Mouse (Mus musculus) heart, postnatal 4 days (tissue): ENCODE measurements around the gene Mthfd1. TPM values are rescaled to one million over a fixed set of nuclear protein-coding genes. Genes with fewer than 3 reads are reported as not detected.
"Not testable (repeated sequence)": the region's sequence is repeated elsewhere in the genome, so short reads cannot be mapped to it uniquely, and the experiment has no call there.

Source experiments
- DNase-seq: peaks from one replicate; pipeline ENCODE4 v3.0.0; 2021
- total RNA-seq, 2 experiments: library from RNA; stranded (reverse); gene quantifications; 2 replicates each; pipeline ENCODE4 v1.2.3; 2021

The Mthfd1 gene
- total RNA-seq: 10 to 100 TPM; 35.0 to 37.4 TPM

- peak; percentile 93 for DNase-seq
Measured at GRCm38 (mm10) chr12:76254725-76255498, at the start of gene Mthfd1. Gene Mthfd1 (plus strand): TSS chr12:76255298.

GRCm38 (mm10) chr12:76209429-76209974, 45.6 kb upstream of the Mthfd1 start:
- DNase-seq: no peak

GRCm38 (mm10) chr12:76215121-76215520, 40.0 kb upstream of the Mthfd1 start:
- no peak for DNase-seq

GRCm38 (mm10) chr12:76216716-76217115, 38.4 kb upstream of the Mthfd1 start:
- DNase-seq: no peak

- not testable (repeated sequence) for DNase-seq
Measured at GRCm38 (mm10) chr12:76222104-76222503, 33.0 kb upstream of the Mthfd1 start.

GRCm38 (mm10) chr12:76230644-76231043, 24.5 kb upstream of the Mthfd1 start:
- no peak for DNase-seq

- no peak for DNase-seq
Measured at GRCm38 (mm10) chr12:76235253-76235652, 19.8 kb upstream of the Mthfd1 start.

- no peak for DNase-seq
Measured at GRCm38 (mm10) chr12:76239145-76239838, 15.8 kb upstream of the Mthfd1 start.

GRCm38 (mm10) chr12:76239839-76240571, 15.1 kb upstream of the Mthfd1 start:
- DNase-seq: no peak

- DNase-seq: no peak
Measured at GRCm38 (mm10) chr12:76240670-76241069, 14.4 kb upstream of the Mthfd1 start.

GRCm38 (mm10) chr12:76241084-76241483, 14.0 kb upstream of the Mthfd1 start:
- DNase-seq: no peak

GRCm38 (mm10) chr12:76241833-76242232, 13.3 kb upstream of the Mthfd1 start:
- no peak for DNase-seq

- DNase-seq: no peak
Measured at GRCm38 (mm10) chr12:76244981-76245380, 10.1 kb upstream of the Mthfd1 start.

GRCm38 (mm10) chr12:76246646-76247045, 8.5 kb upstream of the Mthfd1 start, which contains the start of gene Tex21:
Gene Tex21 (minus strand): TSS chr12:76246746.
- no peak for DNase-seq

- DNase-seq: no peak
Measured at GRCm38 (mm10) chr12:76253090-76253489, 2.0 kb upstream of the Mthfd1 start.

- no peak for DNase-seq
Measured at GRCm38 (mm10) chr12:76253591-76253990, 1.5 kb upstream of the Mthfd1 start.

GRCm38 (mm10) chr12:76253991-76254390, 1.1 kb upstream of the Mthfd1 start:
- DNase-seq: no peak

GRCm38 (mm10) chr12:76255499-76255875, 389 bp downstream of the Mthfd1 start:
- peak; percentile 23 for DNase-seq

- DNase-seq: peak; percentile 18
Measured at GRCm38 (mm10) chr12:76256114-76256843, 1.2 kb downstream of the Mthfd1 start.

GRCm38 (mm10) chr12:76260673-76261072, 5.6 kb downstream of the Mthfd1 start:
- DNase-seq: no peak

GRCm38 (mm10) chr12:76261556-76261955, 6.5 kb downstream of the Mthfd1 start:
- DNase-seq: no peak

- DNase-seq: no peak
Measured at GRCm38 (mm10) chr12:76262918-76263317, 7.8 kb downstream of the Mthfd1 start.
